In the genomic region with DNA sequence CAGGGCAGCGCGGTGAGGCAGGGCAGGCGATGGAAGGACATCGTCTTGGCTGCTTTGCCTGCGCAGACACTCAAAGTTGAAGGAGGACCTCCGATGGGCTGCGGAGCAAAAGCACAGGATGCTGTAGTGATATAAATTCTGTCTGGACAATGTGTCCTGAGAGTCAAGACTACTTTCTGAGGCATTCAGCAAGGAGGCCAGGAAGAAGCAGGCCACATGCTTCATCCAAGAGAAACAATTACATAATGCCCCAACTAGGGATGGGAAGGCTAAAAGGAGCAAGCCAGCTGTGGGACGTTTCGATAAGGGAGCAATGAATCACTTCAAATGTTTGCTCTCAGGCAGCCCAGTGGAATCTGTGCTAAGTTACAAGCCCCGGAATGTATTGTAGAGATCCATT, we compare ENCODE assay signal across 21 mouse cellular contexts. TPM values are rescaled to one million over a fixed set of nuclear protein-coding genes. Genes with fewer than 3 reads are reported as not detected.
DNase-seq lines count a peak whose midpoint lies in the region; ATAC-seq lines count a peak whose summit lies in the region.
"Had no signal": no experiment of that assay in that cellular context is flagged by ENCODE, and none has a peak within 500 bp of the region (broad histone marks: within the 10 kb centered on the region; RNA-seq: fewer than 3 reads in every experiment).

No protein-coding gene starts in this region.

- H3K4me1 ChIP-seq in heart, embryonic 11.5 days (ENCODE audit: control insufficient read depth, insufficient read depth, low read length), result 0 out of 2 replicates have a peak, but pooled peaks cover 4% of the 10 kb centered on the region
- H3K4me1 ChIP-seq in heart, embryonic 15.5 days (replicated peaks), result peaks cover 16% of the 10 kb centered on the region
- H3K4me1 ChIP-seq in forebrain, embryonic 12.5 days, result no peaks in the 10 kb centered on the region
- H3K4me1 ChIP-seq: midbrain, embryonic 13.5 days had no signal

- peak; percentile 98 for DNase-seq in heart, adult 11 months
- peak; percentile 38 for DNase-seq in urinary bladder, postnatal 14 days (ENCODE audit: low spot score)
- no peak for DNase-seq in urinary bladder, postnatal 10 days (ENCODE audit: low spot score)
- DNase-seq in testis, postnatal 14 days (ENCODE audit: low spot score), result peak; percentile 29
- DNase-seq in ovary, adult 18-20 months (ENCODE audit: low spot score), result no peak
- DNase-seq: adrenal gland, postnatal 10 days; cerebellum, adult 9-11 months; kidney, adult 2 months; right cerebral cortex, adult 18-20 months had no signal

- H3K4me3 ChIP-seq in heart, embryonic 11.5 days (ENCODE audit: low read depth, low read length), result no peak overlapping the region
- no peak overlapping the region for H3K4me3 ChIP-seq in heart, embryonic 15.5 days
- no peak overlapping the region for H3K4me3 ChIP-seq in forebrain, embryonic 12.5 days (replicated peaks)
- H3K4me3 ChIP-seq: layer of hippocampus, adult 2 months; midbrain, embryonic 13.5 days; myocyte had no signal

- no peaks in the 10 kb centered on the region for H3K9me3 ChIP-seq in heart, embryonic 11.5 days (replicated peaks; ENCODE audit: control insufficient read depth, low read length)
- H3K9me3 ChIP-seq in heart, embryonic 15.5 days (replicated peaks), result no peaks in the 10 kb centered on the region
- H3K9me3 ChIP-seq in forebrain, embryonic 12.5 days, result no peaks in the 10 kb centered on the region
- H3K9me3 ChIP-seq: midbrain, embryonic 13.5 days had no signal

- WGBS in heart, embryonic 11.5 days (ENCODE audit: insufficient replicate concordance), result 73% methylated on average over 10 of the region's 10 CpGs
- WGBS in heart, embryonic 15.5 days, result 63% methylated on average over 10 of the region's 10 CpGs
- 93% methylated on average over 10 of the region's 10 CpGs for WGBS in forebrain, embryonic 12.5 days

- H3K27ac ChIP-seq in heart, embryonic 11.5 days (ENCODE audit: low read depth, low read length), result no peak overlapping the region
- H3K27ac ChIP-seq in heart, embryonic 15.5 days, result peak overlapping the region; percentile 52
- H3K27ac ChIP-seq in forebrain, embryonic 12.5 days, result no peak overlapping the region
- H3K27ac ChIP-seq: hindbrain, postnatal 0 days; layer of hippocampus, adult 2 months; liver, embryonic 14.5 days; macrophage; midbrain, embryonic 13.5 days had no signal

- H3K4me2 ChIP-seq in heart, embryonic 11.5 days, result no peak overlapping the region
- 0 out of 2 replicates have a peak overlapping the region, but pooled peaks have one; percentile 26 for H3K4me2 ChIP-seq in heart, embryonic 15.5 days
- H3K4me2 ChIP-seq in forebrain, embryonic 12.5 days, result no peak overlapping the region
- H3K4me2 ChIP-seq: midbrain, embryonic 13.5 days had no signal

- H3K9ac ChIP-seq in heart, embryonic 11.5 days (ENCODE audit: low read depth, low read length), result no peak overlapping the region
- no peak overlapping the region for H3K9ac ChIP-seq in heart, embryonic 15.5 days
- H3K9ac ChIP-seq in forebrain, embryonic 12.5 days, result no peak overlapping the region
- H3K9ac ChIP-seq: liver, embryonic 14.5 days; midbrain, embryonic 13.5 days had no signal

- H3K27me3 ChIP-seq in heart, embryonic 11.5 days (ENCODE audit: control insufficient read depth, insufficient read depth, low read length), result no peaks in the 10 kb centered on the region
- H3K27me3 ChIP-seq in heart, embryonic 15.5 days, result no peaks in the 10 kb centered on the region
- no peaks in the 10 kb centered on the region for H3K27me3 ChIP-seq in forebrain, embryonic 12.5 days
- H3K27me3 ChIP-seq: midbrain, embryonic 13.5 days had no signal

- no peak for ATAC-seq in heart, embryonic 11.5 days (replicated peaks; ENCODE audit: insufficient number of reproducible peaks, low FRiP score, low TSS enrichment)
- peak; percentile 32; the same call in 1 of the 2 replicates for ATAC-seq in heart, embryonic 15.5 days (replicated peaks; ENCODE audit: insufficient number of reproducible peaks, insufficient read depth, low FRiP score, low read depth)
- no peak for ATAC-seq in forebrain, embryonic 12.5 days (ENCODE audit: low FRiP score)
- ATAC-seq: forebrain, embryonic 16.5 days; hindbrain, postnatal 0 days; midbrain, embryonic 13.5 days had no signal

- no peaks in the 10 kb centered on the region for H3K36me3 ChIP-seq in heart, embryonic 11.5 days (ENCODE audit: control insufficient read depth, insufficient read depth, low read length)
- no peaks in the 10 kb centered on the region for H3K36me3 ChIP-seq in heart, embryonic 15.5 days
- no peaks in the 10 kb centered on the region for H3K36me3 ChIP-seq in forebrain, embryonic 12.5 days (replicated peaks)

RNA-seq across cellular contexts. Expression of a gene that starts 36.4 kb away (rescaled TPM):
- 0.10 and 0.21 TPM in 2 replicates for polyA plus RNA-seq in heart, embryonic 11.5 days (2014; fragmentation: Nextera tagmentation; extraction: Ambion mirVana)
- 0.18 and 0.95 TPM in 2 replicates for polyA plus RNA-seq in heart, embryonic 15.5 days (2015; fragmentation: Nextera tagmentation; extraction: Ambion mirVana)
- 0.04 TPM in 1 of 2 replicates, not detected in the other for polyA plus RNA-seq in forebrain, embryonic 12.5 days (2016; fragmentation: Nextera tagmentation; extraction: Ambion mirVana)
- polyA plus RNA-seq: C2C12; limb, embryonic 11.5 days; myocyte had no signal

RNA-seq across cellular contexts. Expression of a gene that starts 36.5 kb away (rescaled TPM):
- polyA plus RNA-seq in heart, embryonic 11.5 days (2014; fragmentation: Nextera tagmentation; extraction: Ambion mirVana), result 0.60 and 0.75 TPM in 2 replicates
- polyA plus RNA-seq in heart, embryonic 15.5 days (2015; fragmentation: Nextera tagmentation; extraction: Ambion mirVana), result 0.62 and 3.0 TPM in 2 replicates
- 1.1 and 1.3 TPM in 2 replicates for polyA plus RNA-seq in forebrain, embryonic 12.5 days (2016; fragmentation: Nextera tagmentation; extraction: Ambion mirVana)
- polyA plus RNA-seq: macrophage had no signal

Comparison
In these comparisons a context has a peak if more than half of its experiments do, and no peak if none do; other contexts are left out.
1. DNase-seq: peak in heart, adult 11 months (single experiment), urinary bladder, postnatal 14 days (single experiment) and testis, postnatal 14 days (single experiment); none in urinary bladder, postnatal 10 days (single experiment) and ovary, adult 18-20 months (single experiment).